Mouse (Mus musculus): ENCODE results near the gene Sgcg.

GRCm38 (mm10) chr14:61302428-61302827 lies 44.1 kb upstream of the Sgcg start:
- no peak for TF ChIP-seq POLR2A (IDR thresholded peaks at IDR 0.05; ENCODE audit: insufficient read depth, low read depth, low read length)
- no peak for TF ChIP-seq CTCF (IDR thresholded peaks at IDR 0.05; ENCODE audit: insufficient read depth, low read depth, low read length)

Data from olfactory bulb, adult 2 months (tissue).